Mouse (Mus musculus): Measurements from ENCODE around the gene Olfr556.
"Not testable (repeated sequence)": the region's sequence is repeated elsewhere in the genome, so short reads cannot be mapped to it uniquely, and the experiment has no call there.

The Olfr556 gene

GRCm38 (mm10) chr7:102664599-102664998, at the start of gene Olfr556:
Olfr556 (plus strand) TSS chr7:102664899.
- in situ Hi-C loops (cut with MboI, MseI) = loop anchor here (10.0 kb wide), 1 partner anchor 250 kb away; the partner anchor contains the start of gene Olfr571

GRCm38 (mm10) chr7:102618118-102618517, 46.6 kb upstream of the Olfr556 start, which contains the start of gene Olfr553:
Olfr553 (minus strand) TSS chr7:102618218.
- in situ Hi-C loops (cut with MboI, MseI) = no loop called here

DNA sequence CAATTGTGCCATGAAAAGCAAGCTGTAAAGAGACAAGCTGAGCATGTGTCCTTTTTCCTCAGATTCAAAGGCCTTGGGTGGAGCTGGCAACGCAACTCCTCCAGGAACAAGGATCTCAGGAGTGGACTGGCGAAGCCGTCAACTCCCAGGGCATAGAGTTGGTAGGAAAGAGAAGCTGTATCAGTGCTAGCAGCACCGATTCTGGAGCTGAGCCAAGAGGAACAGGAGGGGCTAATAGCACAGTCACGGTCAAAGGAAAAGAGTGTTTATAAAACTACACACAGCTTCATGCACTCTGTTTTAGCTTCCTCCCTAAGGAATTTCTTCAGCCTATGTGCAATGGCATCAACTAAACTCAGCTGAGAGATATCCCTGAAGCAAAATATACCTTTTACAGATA, 45.1 kb upstream of the Olfr556 start:
- in situ Hi-C loops (cut with MboI, MseI) = no loop called here

DNA sequence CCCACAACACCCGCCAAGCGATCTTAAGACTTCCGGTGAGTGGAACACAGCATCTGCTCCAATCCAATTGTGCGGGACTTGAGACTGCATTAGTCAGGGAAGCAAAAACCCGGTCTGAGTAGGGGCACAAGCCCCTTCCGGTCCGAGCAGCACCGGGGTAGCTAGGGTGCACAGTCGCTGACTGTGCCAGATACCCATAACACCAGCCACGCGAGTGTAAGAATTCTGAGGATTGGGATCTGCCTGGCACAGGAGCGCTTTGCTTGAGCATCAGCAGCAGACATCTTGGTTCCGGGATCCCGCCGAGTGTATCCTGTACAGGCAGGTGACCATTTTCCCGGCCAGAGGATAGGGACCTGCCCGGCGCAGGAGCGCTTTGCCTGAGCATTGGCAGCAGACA, 44.3 kb upstream of the Olfr556 start:
- in situ Hi-C loops (cut with MboI, MseI) = not testable (repeated sequence)

GRCm38 (mm10) chr7:102636665-102637064, 28.0 kb upstream of the Olfr556 start:
- in situ Hi-C loops (cut with MboI, MseI) = loop anchor here (5.0 kb wide), 1 partner anchor 129 kb away; no protein-coding TSS in a partner anchor

- in situ Hi-C loops (cut with MboI, MseI) = loop anchor here (5.0 kb wide), 1 partner anchor 131 kb away; no protein-coding TSS in a partner anchor
Observed at GRCm38 (mm10) chr7:102638132-102638531, 26.6 kb upstream of the Olfr556 start, which contains the start of gene Olfr554. Olfr554 (plus strand) TSS chr7:102638432.

DNA sequence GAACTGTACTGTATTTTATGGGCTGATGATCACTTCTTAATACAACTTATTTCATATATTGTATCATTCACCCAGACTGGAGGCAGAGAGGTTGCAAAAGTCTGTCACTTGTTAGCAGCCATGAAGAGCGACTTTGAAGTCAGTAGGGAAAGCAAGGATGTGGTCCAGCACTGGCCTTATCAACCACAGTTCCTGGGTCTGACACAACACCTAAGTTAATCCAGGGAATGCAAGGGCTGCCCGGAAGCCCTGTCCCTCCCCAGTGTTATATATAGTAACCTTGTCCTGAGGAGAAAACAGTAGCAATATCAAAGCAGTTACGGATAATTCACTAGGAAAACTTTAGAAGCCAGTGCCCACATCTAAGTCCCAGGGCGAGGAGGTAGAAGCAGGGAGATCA, 19.8 kb upstream of the Olfr556 start:
- in situ Hi-C loops (cut with MboI, MseI) = not testable (repeated sequence)

DNA sequence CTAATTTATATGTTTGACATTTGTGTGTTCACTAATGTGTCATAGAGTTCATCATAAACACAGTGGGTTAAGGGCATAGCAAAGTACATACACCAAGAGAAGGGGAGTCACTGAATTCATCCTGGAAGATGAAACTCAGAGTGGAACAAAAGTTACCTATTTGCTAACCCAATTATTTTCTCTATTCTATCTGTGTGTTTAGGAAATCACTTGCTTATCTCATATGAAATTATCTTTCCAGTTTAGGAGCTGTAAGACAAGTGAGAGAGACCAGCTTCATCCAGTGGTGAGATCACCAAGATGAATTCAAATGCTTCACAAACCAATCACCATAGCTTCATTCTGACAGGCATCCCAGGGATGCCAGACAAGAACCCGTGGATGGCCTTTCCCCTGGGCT, 6.2 kb upstream of the Olfr556 start, which contains the start of gene Olfr555:
Gene Olfr555 (plus strand): TSS at position 301 of the 400 bp plus-strand sequence.
- in situ Hi-C loops (cut with MboI, MseI) = no loop called here

DNA sequence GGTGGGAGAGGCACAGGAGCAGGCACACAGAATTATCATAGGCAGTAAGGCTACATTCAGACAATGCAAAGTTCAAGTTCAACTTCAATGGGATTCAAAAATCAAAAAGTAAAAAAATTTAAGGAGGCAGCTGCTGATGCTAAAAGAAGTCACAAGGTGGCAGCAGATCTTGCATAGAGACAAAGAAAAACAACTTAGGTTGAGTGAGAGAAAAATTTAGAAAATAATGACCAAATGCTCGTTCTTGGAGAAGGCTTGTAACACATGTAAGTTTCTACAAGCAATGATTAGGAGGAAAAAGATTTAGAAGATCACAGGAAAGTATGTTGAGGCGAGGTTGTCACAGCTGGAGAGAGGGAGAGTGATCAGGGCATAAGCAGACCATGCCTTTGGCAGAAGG, 679 bp downstream of the Olfr556 start:
- in situ Hi-C loops (cut with MboI, MseI) = loop anchor here (10.0 kb wide), 1 partner anchor 249 kb away; the partner anchor contains the start of gene Olfr571

DNA sequence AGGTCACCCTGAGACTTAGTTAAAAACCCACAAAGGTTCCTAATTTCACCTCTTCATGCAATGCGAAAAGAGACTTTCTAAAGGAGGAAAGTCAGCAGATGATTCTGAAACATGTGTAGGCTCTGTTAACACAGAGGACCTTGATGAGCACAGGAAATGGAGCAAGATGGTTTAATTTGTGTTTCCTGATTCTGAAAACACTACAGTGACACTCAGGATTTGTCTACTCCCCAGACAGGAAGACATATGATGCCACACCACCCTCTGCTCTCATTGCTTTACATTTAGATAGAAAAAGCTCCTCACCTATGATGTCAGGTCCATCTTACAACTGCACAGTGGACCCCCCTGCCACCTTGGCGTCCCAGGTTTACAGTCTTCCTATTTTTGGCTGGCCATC, 11.5 kb downstream of the Olfr556 start:
- in situ Hi-C loops (cut with MboI, MseI) = no loop called here

- in situ Hi-C loops (cut with MboI, MseI) = no loop called here
Observed at GRCm38 (mm10) chr7:102681916-102682315, 17.2 kb downstream of the Olfr556 start.

GRCm38 (mm10) chr7:102686944-102687501, 22.3 kb downstream of the Olfr556 start, which contains the start of gene Trim68:
Trim68 (minus strand) TSS chr7:102687327.
- in situ Hi-C loops (cut with MboI, MseI) = no loop called here

GRCm38 (mm10) chr7:102695358-102696125, 30.8 kb downstream of the Olfr556 start, which contains the start of gene Olfr557:
Olfr557 (plus strand) TSS chr7:102695910.
- in situ Hi-C loops (cut with MboI, MseI) = loop anchor here (5.0 to 10.0 kb wide), 3 partner anchors 181 to 1212 kb away; no protein-coding TSS in a partner anchor

- in situ Hi-C loops (cut with MboI, MseI) = loop anchor here (5.0 to 10.0 kb wide), 3 partner anchors 184 to 1209 kb away; no protein-coding TSS in a partner anchor
Observed at GRCm38 (mm10) chr7:102698461-102698860, 33.8 kb downstream of the Olfr556 start.

DNA sequence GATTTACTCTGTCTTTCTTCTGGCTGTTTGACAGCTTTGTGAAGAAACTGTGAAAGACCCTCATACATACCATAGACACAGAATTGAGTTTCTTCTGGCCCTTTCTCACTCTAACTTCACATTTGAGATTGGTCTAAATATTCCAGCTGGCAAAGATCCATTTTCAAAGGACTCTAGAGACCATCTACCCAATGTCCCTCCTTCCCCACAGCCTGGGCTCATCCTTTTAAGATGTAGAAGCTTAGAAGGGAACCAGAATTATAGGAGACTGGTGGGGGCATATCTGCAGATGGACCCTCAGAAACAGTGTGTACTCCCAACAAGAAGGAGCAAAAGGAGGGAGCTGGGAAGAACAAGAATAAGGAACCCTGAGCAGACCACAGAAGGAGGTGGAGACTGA, 37.2 kb downstream of the Olfr556 start, which contains the start of gene Olfr558:
Gene Olfr558 (plus strand): TSS at position 301 of the 400 bp plus-strand sequence.
- in situ Hi-C loops (cut with MboI, MseI) = no loop called here

DNA sequence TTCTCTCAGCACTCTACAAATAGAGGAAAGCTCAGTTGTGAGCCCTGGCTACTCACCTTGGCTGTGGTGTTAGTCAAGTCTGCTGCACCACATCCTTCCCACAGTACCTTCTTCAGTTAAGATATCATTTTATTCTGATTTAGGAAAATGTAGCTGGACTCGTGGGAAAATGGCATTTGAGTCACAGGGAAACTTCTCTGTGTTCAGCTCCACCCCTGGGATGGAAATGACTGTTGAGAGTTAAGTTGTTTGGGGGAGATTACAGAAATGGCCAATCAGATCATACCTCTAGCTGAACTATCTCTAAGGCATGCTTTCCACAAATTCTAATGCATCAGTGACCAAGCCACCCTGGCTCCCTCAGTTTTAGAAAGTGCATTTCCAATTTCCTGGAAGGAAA, 54.3 kb downstream of the Olfr556 start, which contains the start of gene Olfr33:
Gene Olfr33 (minus strand): TSS at position 101 of the 400 bp plus-strand sequence.
- in situ Hi-C loops (cut with MboI, MseI) = no loop called here
